Mouse (Mus musculus): ENCODE data around the gene Ift81.

DNA sequence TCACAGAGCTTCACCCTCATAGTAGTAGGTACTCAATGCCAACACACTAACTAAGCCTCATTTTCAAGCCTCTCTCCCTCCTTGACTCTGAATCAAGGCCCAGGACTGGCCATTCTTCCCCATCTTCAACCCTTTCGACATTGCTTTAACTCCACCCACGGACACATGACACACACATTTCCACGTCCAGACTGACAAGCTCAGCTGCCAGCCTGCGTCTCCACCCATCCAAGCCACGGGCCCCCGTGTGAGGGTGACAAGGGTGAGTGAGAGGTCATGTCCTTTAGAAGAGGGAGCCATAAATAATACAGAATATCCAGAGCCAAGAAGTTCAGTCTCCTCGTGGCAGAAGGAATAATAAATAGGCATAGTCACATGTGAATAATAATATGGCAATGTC, 104.7 kb downstream of the Ift81 start:
- TF ChIP-seq POLR2A (IDR thresholded peaks at IDR 0.05; ENCODE audit: extremely low read depth, insufficient read depth, low read length): no peak
- TF ChIP-seq CTCF (IDR thresholded peaks at IDR 0.05; ENCODE audit: low read depth, low read length): no peak
